Mouse (Mus musculus) lung, postnatal 0 days (tissue): ENCODE results near the gene Rrad.

ENCODE experiments used
- CTCF ChIP-seq: IDR thresholded peaks from 2 replicates; pipeline ENCODE4 v1.5.1; 2016; ENCODE audit warnings: antibody characterized with exemption, mild to moderate bottlenecking
- EP300 ChIP-seq: IDR thresholded peaks from 2 replicates; pipeline ENCODE4 v1.6.1; 2016; ENCODE audit warnings: antibody characterized with exemption, mild to moderate bottlenecking, control low read depth

- TF ChIP-seq CTCF (no peak), EP300 (no peak)
Observed at GRCm38 (mm10) chr8:104597656-104598055, 33.5 kb downstream of the Rrad start.
